Mouse (Mus musculus) kidney, postnatal 36 days (tissue): ENCODE measurements at regions not wholly inside any gene's neighbourhood (a gene's known extent, or its start where the extent isn't known, plus 50 kb on each side); places are given as distances from the start of the nearest gene placed in this dataset.

ENCODE experiments used
- DNase-seq, 2 experiments: peaks; one replicate each; pipeline ENCODE4 v3.0.0; 2021 to 2022; ENCODE audit warnings: mixed read lengths in 2 of 2

DNA sequence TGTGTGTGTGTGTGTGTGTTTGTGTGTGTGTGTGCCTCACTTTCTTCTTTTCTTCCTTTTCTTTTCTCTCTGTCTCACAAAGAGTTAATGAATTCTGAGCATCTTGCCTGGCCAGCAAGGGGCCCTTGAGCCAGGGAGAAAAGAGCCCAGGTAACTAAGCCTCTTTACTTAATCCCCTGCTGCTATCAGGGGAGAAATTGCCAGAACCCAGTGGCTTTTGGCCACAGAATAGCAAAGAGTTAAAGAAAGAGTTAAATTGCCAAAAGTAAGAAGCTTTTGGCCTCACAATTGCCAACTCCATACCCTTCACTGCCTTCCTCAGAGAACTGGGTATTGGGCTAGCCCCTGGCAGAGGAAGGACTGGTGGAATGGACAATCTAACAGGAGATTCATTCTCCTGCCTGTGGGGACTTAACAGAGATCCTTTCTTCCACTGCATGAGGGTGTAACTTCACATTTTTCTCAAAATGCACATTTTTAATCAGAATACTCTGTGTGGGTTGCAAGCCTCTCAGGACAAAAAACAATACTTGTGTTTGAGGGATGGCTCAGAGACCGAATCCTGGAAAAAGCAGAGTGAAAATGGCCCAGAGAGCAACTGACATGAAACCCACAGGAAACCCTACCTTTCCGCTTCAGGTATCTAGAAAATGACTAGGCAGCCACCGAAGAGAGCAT lies 431.0 kb upstream of the Gm10131 start:
- DNase-seq: no peak

DNA sequence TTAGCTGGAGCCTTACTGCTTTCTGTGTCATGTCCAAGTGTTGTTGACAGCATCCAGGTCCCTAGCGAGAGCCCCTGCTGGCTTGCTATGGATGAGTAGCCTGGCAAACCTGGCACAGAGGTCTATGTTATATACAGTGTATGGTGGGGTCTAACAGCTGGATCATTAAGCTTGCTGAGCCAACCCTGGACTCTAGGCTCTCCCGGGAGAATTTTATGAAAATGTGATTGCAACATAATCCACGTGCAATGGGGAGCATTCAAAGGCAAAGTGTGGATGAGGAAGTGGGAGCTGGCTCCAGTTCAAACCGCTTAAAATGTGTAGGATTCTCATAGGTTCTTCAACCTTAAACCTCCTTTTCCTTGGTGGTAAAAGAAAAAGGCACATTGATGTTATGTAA lies 427.7 kb upstream of the Gm10131 start:
- DNase-seq: no peak

DNA sequence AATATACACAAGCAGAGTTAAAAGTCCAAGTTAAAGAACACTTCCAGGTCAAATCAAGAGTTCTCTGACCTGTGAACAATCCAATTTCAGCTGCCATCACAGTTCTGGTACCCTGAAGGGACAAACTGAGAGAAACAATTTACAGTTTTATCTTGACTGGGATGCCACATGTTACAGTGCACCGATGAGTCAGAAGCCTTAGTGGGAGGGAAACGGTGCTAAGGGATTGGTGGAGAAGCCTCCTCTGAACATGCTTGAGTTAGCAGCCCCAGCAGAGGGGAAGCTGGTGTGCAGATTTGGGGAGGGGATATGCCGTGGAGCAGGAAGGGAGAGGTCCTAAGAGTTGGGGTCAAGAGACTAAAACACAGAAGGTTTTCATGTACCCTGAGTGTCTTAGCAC lies 423.9 kb upstream of the Gm10131 start:
- DNase-seq: no peak

DNA sequence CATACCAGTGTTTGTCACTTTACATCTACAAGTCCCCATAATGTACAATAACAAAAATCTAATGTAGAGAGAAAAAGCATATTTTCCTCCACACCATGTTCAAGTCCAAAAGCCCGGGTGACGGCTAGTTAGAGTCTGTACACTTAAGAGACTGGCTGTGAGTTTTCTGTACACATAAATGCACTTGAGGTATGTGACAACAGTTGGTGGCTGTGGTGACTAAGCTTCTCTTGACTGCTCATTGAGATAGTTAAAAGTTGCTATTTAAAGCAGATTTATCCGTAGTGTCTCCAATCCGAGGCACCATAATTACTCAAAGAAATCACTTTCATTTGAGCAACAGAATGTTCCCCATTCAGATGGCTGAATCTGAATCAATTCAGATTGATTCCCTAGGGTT lies 421.9 kb upstream of the Gm10131 start:
- DNase-seq: no peak

DNA sequence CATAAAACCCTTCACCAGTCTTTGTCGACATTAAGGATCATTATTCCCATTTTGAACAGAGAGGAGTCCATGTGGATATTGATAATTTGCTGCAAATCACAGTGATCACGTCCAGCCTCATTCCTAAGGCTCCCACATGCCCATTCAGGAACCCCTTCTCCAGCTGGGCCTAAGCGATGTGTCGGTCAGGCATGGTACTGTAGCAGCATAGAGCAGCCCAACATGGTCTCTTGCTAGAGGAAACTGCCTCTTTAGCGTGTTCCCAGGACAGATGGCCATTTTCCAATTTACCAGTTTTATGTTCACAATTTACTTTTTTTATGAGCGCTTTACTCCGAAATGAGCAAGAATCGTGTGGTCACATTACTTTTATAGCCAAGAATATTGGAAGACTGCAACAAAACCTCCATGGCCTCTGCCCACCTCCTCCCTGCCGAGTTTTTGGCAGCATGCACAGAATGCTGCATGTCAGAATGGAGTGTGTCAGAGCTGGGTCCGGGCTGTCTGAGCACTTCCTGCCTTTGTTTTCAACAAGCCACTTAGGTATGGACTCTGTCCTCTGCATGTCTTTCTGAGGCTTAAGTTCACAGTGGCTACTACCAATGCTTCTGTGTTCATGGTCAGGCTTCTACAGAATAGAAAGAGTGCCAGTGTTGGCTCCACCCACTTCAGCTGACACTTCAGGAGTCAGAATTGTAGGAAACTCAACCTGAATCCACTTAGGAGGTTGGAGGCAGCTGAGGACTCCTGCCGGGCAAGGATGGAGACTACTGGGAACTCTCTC lies 419.6 kb upstream of the Gm10131 start:
- DNase-seq: peak in 1 of 2 experiments; percentile 2

DNA sequence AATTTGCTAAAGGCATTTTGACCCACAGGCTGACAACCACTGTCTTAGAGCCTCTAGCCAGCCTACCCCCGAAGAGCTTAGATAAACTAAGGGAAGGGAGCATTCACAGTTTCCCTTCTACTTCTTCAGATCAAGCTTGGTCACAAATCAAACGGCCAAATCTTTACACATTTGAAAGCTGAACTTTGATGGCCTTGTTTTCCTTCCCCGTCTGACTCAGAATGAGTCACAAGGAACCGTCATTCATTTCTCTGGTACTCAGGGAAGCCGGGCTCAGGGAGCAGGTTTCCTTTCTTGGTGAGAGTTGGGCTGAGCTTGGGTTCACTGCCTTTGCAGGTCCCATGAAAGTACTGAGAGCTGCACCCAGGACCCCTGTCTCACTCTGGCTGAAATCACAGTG lies 418.5 kb upstream of the Gm10131 start:
- no peak for DNase-seq

DNA sequence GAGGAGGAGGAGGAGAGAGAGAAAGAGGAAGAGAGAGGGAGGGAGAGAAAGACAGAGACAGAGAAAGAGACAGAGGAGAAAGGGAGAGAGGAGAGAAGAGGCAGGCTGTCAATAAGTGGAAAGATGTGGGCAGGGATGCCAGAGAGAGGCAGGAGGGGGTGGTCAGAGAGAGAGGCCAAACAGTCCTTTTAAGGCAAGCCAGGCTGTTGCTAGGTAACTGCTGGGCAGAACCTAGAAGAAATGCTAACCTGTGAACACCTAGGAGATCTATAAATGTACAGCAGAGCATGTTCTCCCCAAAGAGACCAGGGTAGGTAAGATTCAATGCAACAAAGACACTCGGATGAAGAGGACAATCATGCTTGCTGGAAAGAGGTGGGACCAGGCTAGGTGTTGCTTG lies 417.9 kb upstream of the Gm10131 start:
- no peak for DNase-seq

DNA sequence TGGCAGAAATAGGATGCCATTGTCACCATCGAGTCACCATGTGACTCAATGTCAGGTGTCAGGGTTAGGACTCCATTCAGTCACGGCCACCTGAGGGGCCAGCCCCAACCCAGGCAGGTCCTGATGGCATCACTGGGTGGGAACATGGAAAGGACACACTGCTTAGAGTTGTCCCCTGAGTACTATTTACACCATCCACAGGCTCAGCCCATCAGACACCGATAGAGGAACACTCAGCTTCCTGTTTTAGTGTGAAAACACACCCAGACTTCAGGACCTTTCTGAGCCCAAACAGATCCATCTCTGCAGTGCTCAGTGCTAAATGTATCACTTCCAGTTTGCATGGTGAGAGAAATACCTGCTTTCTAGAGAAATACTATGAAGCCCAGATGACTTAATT lies 416.7 kb upstream of the Gm10131 start:
- no peak for DNase-seq

DNA sequence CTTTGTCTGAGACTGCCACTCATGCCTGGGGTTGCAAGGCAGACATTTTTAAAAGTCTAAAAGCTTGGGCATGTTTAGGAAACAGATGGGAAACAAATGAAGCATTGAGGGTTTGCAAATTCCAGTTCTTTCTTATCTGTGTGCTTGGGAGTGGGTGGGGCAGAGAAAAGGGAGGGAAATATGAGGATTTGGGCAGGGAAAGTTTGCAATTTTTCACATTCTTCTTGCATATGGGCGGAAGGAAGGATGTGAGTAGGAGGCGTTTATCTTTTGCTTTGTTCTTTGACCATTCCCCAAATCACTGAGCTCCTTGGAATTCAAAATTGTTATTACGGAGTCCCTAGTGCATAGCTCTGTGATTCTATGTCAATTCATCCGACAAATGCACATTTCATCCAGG lies 413.7 kb upstream of the Gm10131 start:
- DNase-seq: no peak

DNA sequence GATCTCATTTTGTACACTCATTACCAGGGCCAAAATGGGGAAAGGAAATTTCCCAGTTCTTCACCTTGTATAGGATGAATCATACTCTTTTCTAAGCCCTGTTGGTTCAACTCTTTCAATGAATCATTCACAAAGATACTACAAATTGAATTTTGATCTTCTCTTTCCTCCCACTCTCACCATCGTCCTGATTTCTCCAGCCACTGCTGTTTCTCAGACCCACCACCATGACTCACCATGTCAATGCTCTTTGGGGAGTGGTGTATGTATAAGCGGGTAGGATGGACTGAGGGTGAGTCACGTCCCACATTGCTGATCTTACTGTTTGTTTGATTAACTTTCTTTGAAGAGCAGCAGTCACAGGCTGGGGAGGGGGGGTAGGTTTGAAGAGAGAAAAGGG lies 412.3 kb upstream of the Gm10131 start:
- no peak for DNase-seq

DNA sequence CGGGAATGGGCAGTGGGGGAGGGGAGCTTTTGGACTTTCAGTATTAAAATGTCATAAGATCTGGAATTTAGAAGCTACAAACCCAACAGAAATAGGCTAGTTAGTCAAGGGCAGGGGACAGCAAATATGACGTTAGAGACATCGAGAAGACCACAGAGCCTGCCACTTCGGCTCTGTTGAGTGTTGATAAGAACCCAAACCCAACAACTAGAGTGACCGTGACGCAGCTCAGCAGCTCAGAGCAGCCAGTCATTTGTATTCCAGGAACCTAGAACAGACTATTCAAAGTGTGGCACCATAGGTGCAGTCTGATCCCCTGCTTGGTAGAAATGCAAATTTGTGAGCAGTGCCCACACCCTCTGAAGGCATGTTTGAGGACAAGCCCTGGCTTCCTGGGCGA lies 409.8 kb upstream of the Gm10131 start:
- DNase-seq: no peak

DNA sequence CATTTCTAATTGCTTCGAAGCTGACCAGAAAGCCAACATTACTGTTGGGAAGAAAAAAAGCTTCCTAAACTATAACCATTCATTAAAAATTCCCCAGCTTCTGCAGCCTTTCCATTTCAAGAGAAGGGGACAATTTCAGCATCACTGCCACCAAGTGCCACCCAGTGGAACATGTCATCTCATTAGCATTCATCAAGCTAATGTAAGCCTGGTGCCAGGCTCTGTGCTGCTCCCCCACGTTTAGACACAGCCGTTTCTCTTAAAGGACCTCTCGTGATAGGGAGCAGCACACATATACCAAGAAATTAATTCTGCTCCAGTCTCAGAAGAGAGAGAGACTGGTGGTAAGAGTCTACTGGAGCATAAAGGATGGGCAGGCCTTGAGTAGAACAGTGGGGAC lies 409.1 kb upstream of the Gm10131 start:
- DNase-seq: no peak

DNA sequence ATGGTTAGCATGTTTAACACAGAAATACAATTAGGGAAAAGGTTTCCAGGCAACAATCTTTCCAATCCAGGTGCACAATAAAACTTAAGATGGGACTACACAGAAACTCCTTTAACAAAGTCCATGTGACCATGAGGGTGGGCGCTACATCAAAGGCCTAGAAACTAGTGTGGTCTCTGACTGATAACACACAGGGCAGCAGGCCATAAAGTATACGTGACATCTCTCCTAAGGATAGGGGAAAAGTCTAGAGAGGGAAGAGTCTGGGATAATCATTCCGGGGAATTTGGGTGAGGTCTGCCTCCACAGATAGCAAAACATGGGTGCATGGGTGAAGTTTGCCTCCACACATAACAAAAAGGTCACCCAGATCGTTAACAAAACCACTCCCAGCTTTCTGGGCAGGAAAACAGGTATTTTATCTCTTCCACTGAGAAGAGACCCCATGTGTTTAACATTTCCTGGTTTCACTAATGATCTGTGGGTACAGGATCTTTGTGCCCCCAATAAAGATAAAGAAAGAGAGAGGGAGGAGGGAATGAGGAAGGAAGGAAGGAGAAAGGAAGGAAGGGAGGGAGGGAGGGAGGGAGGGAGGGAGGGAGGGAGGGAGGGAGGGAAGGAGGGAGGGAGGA lies 402.0 kb upstream of the Gm10131 start:
- no peak for DNase-seq

DNA sequence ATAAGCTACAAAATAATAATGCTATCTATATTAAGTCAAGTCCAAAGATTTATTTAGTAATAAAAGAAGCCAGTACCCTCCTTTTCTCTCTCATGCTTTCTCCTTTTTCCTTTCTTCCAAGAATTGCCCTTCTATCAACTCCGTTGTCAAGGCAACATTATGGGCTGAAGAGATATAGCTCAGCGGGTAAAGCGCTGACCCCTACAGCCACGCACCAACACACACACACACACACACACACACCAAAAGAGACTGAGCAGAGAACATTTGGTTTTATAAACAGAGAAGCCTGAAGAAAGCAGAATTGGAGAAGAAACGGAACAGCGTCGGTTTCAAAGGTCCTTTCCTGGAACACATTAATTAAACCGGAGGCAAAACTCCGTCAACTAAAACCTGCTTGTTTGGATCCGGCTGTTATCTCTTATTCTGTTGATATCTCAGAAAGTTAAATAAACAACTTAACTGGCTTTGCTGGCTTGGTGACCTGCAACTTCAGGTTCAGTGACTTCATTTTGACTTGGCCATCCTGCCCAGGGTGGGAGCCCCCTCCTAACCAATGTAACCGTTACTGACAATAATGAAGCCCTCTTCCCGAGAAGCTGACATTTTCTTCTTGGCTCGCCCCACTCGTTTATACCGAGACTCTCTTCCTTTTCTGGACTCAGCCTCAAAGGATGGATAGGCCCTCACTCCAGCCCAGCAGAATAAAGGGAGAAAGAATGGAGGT lies 394.5 kb upstream of the Gm10131 start:
- DNase-seq: peak; percentile 27 to 34

DNA sequence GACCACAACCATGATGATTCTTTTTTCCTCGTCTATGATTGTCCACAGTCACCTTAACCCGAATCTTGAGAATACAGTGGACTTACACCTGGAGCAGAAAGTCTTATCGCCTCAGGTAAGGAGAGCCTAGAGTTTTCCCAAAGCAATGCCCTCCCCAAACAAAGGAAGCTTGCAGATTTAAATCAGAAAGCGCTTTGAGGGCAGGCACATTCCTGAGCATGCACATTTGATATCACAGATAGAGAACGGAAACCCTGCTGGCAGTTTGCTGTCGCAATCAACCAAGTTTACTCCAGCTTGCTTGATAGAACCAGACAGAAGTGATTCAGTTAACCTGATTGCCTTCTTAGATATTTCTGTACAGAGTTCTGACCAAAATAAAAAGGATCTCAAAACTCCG lies 393.6 kb upstream of the Gm10131 start:
- no peak for DNase-seq

DNA sequence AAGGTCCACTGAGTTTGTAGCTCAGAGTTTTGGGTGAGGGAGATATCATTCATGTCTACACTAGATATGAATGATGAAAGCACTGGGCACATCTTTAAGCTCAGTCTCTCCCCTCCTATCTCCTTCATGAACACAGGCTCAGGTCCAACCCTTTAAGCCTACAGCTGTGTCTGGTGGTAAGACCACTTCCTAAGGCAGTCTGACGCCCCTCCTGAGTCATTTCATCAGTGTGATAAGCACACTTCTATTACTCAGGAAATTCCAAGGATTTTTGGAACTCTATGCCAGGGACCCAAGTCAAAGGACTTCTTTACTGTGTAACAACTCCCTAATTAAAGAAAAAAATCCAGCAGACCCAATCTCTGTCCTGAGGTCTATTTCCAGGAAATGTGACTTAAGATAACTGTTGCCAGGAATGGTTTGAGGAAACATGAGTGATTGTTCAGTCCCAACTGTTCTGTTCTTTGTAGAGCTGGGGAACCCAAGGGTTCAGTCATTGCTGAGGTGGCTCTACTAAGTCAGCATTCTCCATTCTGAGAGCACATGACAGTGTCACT lies 391.1 kb upstream of the Gm10131 start:
- peak in 1 of 2 experiments; percentile 1 for DNase-seq

DNA sequence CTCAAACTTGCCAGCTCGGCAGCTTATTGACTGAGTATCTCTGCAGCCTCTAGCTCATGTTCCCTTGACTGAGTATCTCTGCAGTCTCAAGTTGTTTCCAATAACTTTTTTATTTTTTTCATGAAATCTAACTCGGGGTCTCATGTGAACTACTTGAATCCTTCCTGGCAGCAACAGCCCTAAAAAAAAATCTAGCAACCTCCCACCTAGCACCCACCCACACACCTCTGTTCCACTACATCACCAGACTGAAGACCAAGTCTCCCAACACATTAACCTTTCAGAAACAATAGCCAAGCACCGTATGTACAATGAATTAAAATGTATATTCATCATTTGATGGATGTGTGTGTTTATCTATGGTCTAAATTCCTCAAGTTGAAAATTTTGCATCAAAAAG lies 387.7 kb upstream of the Gm10131 start:
- DNase-seq: no peak

DNA sequence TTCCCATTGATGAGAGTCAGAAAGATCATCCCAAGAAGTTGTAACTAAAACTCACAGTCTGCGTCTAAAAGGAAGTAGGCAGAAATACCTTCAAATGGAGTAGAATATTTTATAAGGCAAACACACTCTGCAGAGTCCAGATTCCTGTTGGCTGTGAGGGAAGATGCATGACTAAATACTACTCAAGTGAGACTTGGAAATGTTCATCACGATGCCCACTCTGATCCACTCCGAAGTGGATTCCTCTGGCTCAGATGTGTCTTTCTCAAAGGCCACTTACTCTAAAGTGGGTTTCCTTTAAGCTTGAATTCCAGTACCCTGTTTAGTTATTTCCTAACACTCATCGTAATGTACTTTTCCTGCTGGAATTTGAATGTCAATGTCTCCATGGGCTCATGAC lies 385.2 kb upstream of the Gm10131 start:
- no peak for DNase-seq

DNA sequence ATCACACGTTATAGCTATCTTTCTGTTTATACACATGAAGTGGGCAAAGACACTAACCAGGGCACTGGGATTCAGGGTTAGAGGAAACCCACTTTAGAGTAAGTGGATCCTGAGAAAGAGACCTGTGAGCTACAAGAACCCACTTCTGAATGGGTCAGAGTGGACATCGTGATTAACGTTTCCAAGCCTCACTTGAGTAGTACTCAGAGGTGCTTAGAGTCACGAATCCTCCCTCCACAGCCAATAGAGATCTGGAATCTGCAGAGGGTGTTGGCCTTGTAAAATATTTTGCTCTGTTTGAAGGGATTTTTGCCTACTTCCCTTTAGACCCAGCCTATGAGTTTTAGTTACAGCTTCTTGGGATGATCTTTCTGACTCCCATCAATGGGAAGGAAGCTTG lies 384.4 kb upstream of the Gm10131 start:
- no peak for DNase-seq

DNA sequence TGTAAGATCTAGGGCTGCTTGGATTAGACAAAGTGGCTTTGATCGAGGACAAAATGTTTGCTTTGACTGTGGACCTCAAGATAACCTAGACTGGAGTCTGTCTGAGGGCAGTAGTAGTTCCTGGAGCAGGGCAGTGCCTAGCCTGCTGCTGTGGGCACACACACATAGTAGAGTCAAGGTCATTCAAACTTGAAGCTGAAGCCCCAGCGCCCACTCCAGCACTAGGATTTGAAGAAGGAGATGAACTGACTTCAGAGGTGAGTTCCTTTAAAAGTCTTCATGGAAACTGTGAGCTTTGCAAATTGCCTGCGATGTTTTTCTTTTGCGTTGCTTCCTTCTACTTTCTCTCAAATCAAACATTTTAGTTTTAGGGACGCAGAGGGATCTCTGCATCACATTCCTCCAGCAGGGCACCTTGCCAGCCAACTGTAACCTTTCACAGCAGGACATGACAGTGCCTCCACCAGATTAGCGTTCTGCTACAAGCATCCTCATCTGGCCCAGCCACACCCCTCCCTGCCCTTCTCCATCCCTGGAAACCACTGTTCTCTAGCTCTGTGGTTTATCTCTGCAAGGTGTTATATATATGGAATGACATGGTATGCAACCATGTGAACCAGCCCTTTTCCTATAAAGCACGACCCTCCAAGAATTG lies 377.3 kb upstream of the Gm10131 start:
- DNase-seq: no peak

DNA sequence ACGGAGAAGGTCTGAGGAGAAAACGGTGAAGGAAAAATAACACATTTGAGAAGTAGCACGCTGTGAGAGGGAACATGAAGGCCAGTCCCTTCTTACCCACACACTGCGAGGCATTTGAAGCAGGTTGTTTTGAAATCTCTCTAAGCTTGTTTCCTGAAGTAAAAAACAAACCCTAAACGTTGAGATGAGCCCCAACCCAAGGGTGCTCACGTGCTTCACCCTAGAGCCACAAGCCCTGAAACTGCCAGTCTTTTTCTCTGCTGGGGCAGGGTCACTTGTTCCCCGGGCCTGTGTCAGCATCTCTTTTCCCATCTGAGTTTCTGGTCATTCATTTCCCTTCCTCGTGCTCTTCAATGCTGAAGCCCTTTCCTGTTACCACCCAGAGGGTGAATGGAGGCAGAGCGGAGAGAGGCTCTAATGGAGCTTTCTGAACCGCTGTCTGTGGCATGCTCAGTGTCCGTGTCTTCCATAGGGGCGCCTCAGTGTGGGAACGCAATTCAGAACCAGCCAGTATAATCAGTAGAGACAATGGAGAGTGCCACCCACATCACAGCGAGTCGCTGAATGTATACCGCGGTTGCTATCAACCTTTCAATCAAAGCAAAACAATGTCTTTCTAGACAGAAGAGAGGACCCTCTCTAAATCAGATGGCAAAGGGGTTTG lies 375.0 kb upstream of the Gm10131 start:
- no peak for DNase-seq

DNA sequence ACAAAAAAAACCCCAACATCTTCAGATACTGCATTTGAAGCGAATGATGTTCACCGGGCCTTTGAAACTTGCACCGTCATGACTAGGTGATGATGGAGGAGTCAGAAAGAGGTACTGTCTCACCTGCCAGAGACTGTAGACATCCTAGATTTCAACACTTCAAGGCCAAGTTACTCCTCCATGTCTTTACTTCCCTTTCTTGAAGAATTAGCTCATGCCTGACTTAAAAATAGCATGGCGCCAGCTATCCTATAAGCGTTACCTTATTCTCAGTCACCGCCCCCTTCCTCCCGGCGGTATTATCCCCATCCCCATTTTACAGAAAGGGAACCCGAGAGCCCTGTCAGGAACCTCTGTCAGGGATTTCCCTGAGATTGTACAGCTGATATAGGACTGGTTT lies 374.4 kb upstream of the Gm10131 start:
- DNase-seq: no peak
